Comparison of ENCODE assay signal across 14 mouse cellular contexts in the genomic region with DNA sequence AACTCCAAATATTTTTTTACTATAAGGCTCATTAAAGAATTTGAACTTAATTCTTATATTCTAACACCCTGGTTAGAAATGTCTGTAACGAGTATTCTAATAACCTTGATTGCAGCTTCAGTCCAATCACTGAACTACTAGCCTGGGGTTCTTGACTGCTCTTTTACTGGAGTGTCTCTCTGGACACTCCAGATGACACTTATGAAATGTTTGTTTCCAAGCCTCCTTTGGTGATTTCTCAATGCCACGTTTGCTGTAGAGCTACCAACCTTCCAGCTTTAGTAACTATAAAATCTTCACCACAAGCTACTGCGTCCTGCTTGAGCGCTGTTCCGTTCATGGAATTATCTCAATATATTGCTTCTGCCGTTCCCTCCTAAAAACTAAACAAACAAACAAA.
"Had no signal": no experiment of that assay in that cellular context is flagged by ENCODE, and none has a peak within 500 bp of the region (broad histone marks: within the 10 kb centered on the region; RNA-seq: fewer than 3 reads in every experiment).

No protein-coding gene starts in this region.

- H3K4me1 ChIP-seq: heart, embryonic 13.5 days; heart, embryonic 15.5 days; hindbrain, embryonic 12.5 days; kidney, embryonic 15.5 days; limb, embryonic 13.5 days; limb, embryonic 15.5 days; liver, embryonic 12.5 days had no signal

- H3K27me3 ChIP-seq: heart, embryonic 13.5 days; heart, embryonic 15.5 days; hindbrain, embryonic 12.5 days; kidney, embryonic 15.5 days; limb, embryonic 13.5 days; limb, embryonic 15.5 days; liver, embryonic 12.5 days had no signal

- DNase-seq: gastrocnemius, postnatal 36 days; kidney, adult 11 months; kidney, adult 9 months had no signal

- H3K4me3 ChIP-seq: heart, adult 2 months; heart, embryonic 13.5 days; heart, embryonic 15.5 days; hindbrain, embryonic 12.5 days; kidney, embryonic 15.5 days; limb, embryonic 13.5 days; limb, embryonic 15.5 days; liver, embryonic 12.5 days had no signal

- H3K36me3 ChIP-seq: heart, embryonic 13.5 days; heart, embryonic 15.5 days; hindbrain, embryonic 12.5 days; kidney, embryonic 15.5 days; limb, embryonic 13.5 days; limb, embryonic 15.5 days; liver, embryonic 12.5 days had no signal

- H3K9ac ChIP-seq: heart, embryonic 13.5 days; heart, embryonic 15.5 days; hindbrain, embryonic 12.5 days; hindbrain, embryonic 14.5 days; kidney, embryonic 15.5 days; limb, embryonic 13.5 days; limb, embryonic 15.5 days; liver, embryonic 12.5 days; liver, embryonic 14.5 days had no signal

- H3K27ac ChIP-seq: heart, adult 2 months; heart, embryonic 13.5 days; heart, embryonic 15.5 days; hindbrain, embryonic 12.5 days; hindbrain, embryonic 14.5 days; kidney, embryonic 15.5 days; kidney, postnatal 0 days; limb, embryonic 13.5 days; limb, embryonic 15.5 days; liver, embryonic 12.5 days; liver, embryonic 14.5 days had no signal
